In the genomic region with DNA sequence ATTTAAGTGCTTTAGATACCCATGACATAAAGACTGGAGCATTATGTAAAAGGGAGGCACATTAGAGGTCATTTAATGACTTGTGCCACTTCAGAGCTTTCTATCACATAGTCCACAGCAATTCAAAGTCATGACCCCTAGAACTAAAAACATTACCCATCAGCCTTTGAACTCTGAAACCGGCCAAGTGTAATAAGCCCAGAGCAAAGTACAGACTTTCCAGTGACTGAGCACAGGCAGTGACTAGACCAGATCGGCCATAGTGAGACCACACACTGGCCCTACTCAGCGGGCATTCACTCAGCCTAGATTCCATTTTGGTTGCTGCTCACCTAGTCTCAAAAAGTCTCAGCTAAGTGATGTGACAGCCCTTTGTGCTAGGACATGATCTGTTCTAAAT, we compare ENCODE assay signal across 20 mouse cellular contexts.
A peak's percentile ranks its signal among the peaks of the same experiment; 100 is the strongest.
DNase-seq lines count a peak whose midpoint lies in the region; ATAC-seq and TF ChIP-seq lines count a peak whose summit lies in the region.
"Had no signal": no experiment of that assay in that cellular context is flagged by ENCODE, and none has a peak within 500 bp of the region (broad histone marks: within the 10 kb centered on the region; RNA-seq: fewer than 3 reads in every experiment).

No protein-coding gene starts in this region.

- no peaks in the 10 kb centered on the region for H3K9me3 ChIP-seq in liver, embryonic 13.5 days (replicated peaks)
- no peaks in the 10 kb centered on the region for H3K9me3 ChIP-seq in liver, embryonic 12.5 days (replicated peaks)
- H3K9me3 ChIP-seq in hindbrain, postnatal 0 days (ENCODE audit: low read length) = no peaks in the 10 kb centered on the region
- H3K9me3 ChIP-seq: forebrain, embryonic 13.5 days; heart, embryonic 10.5 days; midbrain, embryonic 15.5 days had no signal

- TF ChIP-seq CTCF in hindbrain, postnatal 0 days (IDR thresholded peaks at IDR 0.05; ENCODE audit: low read depth) = no peak

- DNase-seq in liver, embryonic 13.5 days = no peak
- peak; percentile 94 for DNase-seq in kidney, adult 9 months
- peak; percentile 66 to 86 for DNase-seq in kidney, postnatal 25 days
- DNase-seq in hindbrain, postnatal 0 days (ENCODE audit: low spot score) = no peak
- no peak for DNase-seq in gastrocnemius, adult 8-10 months (ENCODE audit: low spot score in 2 of 2)
- DNase-seq in cerebellum, adult 11-12 months = no peak
- DNase-seq: adrenal gland, postnatal 36 days; cerebellum, adult 2 months; left cerebral cortex, postnatal 4 days; lung, adult 2 months; lung, postnatal 36 days; spleen, adult 18-20 months; thymus, postnatal 36 days had no signal

- no peak overlapping the region for H3K4me2 ChIP-seq in liver, embryonic 13.5 days
- no peak overlapping the region for H3K4me2 ChIP-seq in liver, embryonic 12.5 days
- no peak overlapping the region for H3K4me2 ChIP-seq in hindbrain, postnatal 0 days (ENCODE audit: low read depth, low read length)
- H3K4me2 ChIP-seq: forebrain, embryonic 13.5 days; midbrain, embryonic 15.5 days had no signal

- H3K36me3 ChIP-seq in liver, embryonic 13.5 days = no peaks in the 10 kb centered on the region
- H3K36me3 ChIP-seq in liver, embryonic 12.5 days = no peaks in the 10 kb centered on the region
- H3K36me3 ChIP-seq in hindbrain, postnatal 0 days (ENCODE audit: insufficient read depth, low read length) = no peaks in the 10 kb centered on the region
- H3K36me3 ChIP-seq: G1E; heart, embryonic 10.5 days; midbrain, embryonic 15.5 days had no signal

- no peak overlapping the region for H3K4me3 ChIP-seq in liver, embryonic 13.5 days (replicated peaks)
- H3K4me3 ChIP-seq in liver, embryonic 12.5 days = no peak overlapping the region
- H3K4me3 ChIP-seq in hindbrain, postnatal 0 days (ENCODE audit: low read length) = no peak overlapping the region
- H3K4me3 ChIP-seq: forebrain, embryonic 13.5 days; heart, embryonic 10.5 days; midbrain, embryonic 15.5 days; myocyte had no signal

- H3K27me3 ChIP-seq in liver, embryonic 13.5 days = no peaks in the 10 kb centered on the region
- H3K27me3 ChIP-seq in liver, embryonic 12.5 days (replicated peaks) = peaks cover 3% of the 10 kb centered on the region; the same call in 1 of the 2 replicates
- no peaks in the 10 kb centered on the region for H3K27me3 ChIP-seq in hindbrain, postnatal 0 days (ENCODE audit: insufficient read depth, low read length)
- H3K27me3 ChIP-seq: forebrain, embryonic 13.5 days; midbrain, embryonic 15.5 days had no signal

- ATAC-seq in liver, embryonic 13.5 days (ENCODE audit: low read depth) = peak; percentile 61
- no peak; the same call in 1 of the 2 replicates for ATAC-seq in liver, embryonic 12.5 days
- ATAC-seq in erythroid progenitor cell, adult 5-6 weeks (replicated peaks; ENCODE audit: low FRiP score, poor library complexity, severe bottlenecking) = no peak
- no peak for ATAC-seq in hindbrain, postnatal 0 days
- ATAC-seq: forebrain, embryonic 13.5 days; midbrain, embryonic 15.5 days had no signal

- no peak overlapping the region for H3K27ac ChIP-seq in liver, embryonic 13.5 days
- no peak overlapping the region for H3K27ac ChIP-seq in liver, embryonic 12.5 days
- H3K27ac ChIP-seq in hindbrain, postnatal 0 days = no peak overlapping the region
- H3K27ac ChIP-seq: forebrain, embryonic 13.5 days; heart, embryonic 10.5 days; midbrain, embryonic 15.5 days had no signal

- 65% methylated on average over 3 of the region's 3 CpGs for WGBS in liver, embryonic 13.5 days (ENCODE audit: insufficient replicate concordance)
- 64% methylated on average over 3 of the region's 3 CpGs for WGBS in liver, embryonic 12.5 days (ENCODE audit: insufficient replicate concordance)
- WGBS in hindbrain, postnatal 0 days = 82% methylated on average over 3 of the region's 3 CpGs

- H3K4me1 ChIP-seq in liver, embryonic 13.5 days (replicated peaks) = 0 out of 2 replicates have a peak, but pooled peaks cover 3% of the 10 kb centered on the region
- no peaks in the 10 kb centered on the region for H3K4me1 ChIP-seq in liver, embryonic 12.5 days
- no peaks in the 10 kb centered on the region for H3K4me1 ChIP-seq in hindbrain, postnatal 0 days (ENCODE audit: insufficient read depth, low read length)
- H3K4me1 ChIP-seq: forebrain, embryonic 13.5 days; heart, embryonic 10.5 days; midbrain, embryonic 15.5 days had no signal

- no peak overlapping the region for H3K9ac ChIP-seq in liver, embryonic 13.5 days
- H3K9ac ChIP-seq in liver, embryonic 12.5 days = no peak overlapping the region
- no peak overlapping the region for H3K9ac ChIP-seq in hindbrain, postnatal 0 days (replicated peaks; ENCODE audit: low read length)
- H3K9ac ChIP-seq: forebrain, embryonic 13.5 days; midbrain, embryonic 15.5 days had no signal

Comparison
In these comparisons a context has a peak if more than half of its experiments do, and no peak if none do; other contexts are left out.
1. DNase-seq: peak in kidney, adult 9 months (single experiment) and kidney, postnatal 25 days (2 of 2); none in liver, embryonic 13.5 days (single experiment), hindbrain, postnatal 0 days (single experiment), gastrocnemius, adult 8-10 months (0 of 2) and cerebellum, adult 11-12 months (single experiment).